Mouse (Mus musculus): Measurements from ENCODE around the gene Zfp282. TPM values are rescaled to one million over a fixed set of nuclear protein-coding genes. Genes with fewer than 3 reads are reported as not detected.

Zfp282 gene
- polyA plus RNA-seq, 1 experiment from 2014 or later: 14.5 TPM

DNA sequence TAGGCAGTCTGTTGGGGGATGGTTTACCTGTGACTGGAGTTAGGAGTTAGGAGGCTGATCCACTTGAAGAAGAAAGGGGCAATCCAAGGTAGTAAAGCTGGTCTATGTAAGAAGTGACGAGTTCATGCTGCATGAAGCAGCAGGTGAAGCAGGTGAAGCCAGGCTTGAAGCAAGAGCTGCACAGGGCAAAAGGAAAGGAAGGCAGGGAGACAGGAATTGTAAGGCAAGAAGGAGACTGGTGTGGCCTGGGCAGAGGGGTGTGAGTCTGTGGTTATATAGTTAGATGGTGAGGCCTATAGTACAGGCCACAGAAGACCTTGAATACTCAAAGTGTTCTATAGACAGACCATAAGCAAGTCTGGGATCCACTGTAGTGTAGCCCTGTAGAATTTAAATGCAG is 32.0 kb downstream of the Zfp282 start:
- Histone ChIP-seq H3K4me2 (replicated peaks; ENCODE audit: low read depth, low read length) (no peak overlapping the region), H3K36me3 (ENCODE audit: control insufficient read depth, insufficient read depth, low read length) (peaks cover 31% of the 10 kb centered on the region), H3K27ac (ENCODE audit: low read depth, low read length) (no peak overlapping the region), H3K9ac (ENCODE audit: low read depth, low read length) (no peak overlapping the region), H3K9me3 (ENCODE audit: control insufficient read depth, low read length) (peaks cover 3% of the 10 kb centered on the region; the same call in 1 of the 2 replicates), H3K4me1 (ENCODE audit: control insufficient read depth, insufficient read depth, low read length) (no peaks in the 10 kb centered on the region), H3K27me3 (ENCODE audit: control insufficient read depth, insufficient read depth, low read length) (no peaks in the 10 kb centered on the region), H3K4me3 (ENCODE audit: low read length) (no peak overlapping the region)
- ATAC-seq (ENCODE audit: low FRiP score, low TSS enrichment): no peak
- WGBS: 97% methylated on average over 1 of the region's 1 CpGs

DNA sequence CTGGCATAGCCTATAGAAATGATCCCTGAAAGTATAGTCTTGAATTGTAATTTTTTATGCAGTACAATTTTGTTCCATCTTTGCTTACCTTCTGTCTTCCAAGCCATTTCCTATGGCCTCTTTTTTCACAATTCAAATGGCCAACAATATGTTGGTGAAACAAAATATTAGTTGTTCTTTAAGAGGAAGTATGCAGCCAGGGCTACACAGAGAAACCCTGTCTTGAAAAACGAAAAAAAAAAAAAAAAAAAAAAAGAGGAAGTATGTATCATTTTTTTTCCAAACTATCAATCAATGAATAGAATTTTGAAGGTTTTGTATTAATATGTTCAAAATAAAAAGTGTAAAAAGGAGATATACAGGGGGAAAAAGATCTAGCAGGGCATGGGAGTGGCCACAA is 34.6 kb downstream of the Zfp282 start:
- Histone ChIP-seq H3K27me3 (ENCODE audit: control insufficient read depth, insufficient read depth, low read length) (no peaks in the 10 kb centered on the region), H3K4me2 (replicated peaks; ENCODE audit: low read depth, low read length) (no peak overlapping the region), H3K4me1 (ENCODE audit: control insufficient read depth, insufficient read depth, low read length) (no peaks in the 10 kb centered on the region), H3K9ac (ENCODE audit: low read depth, low read length) (no peak overlapping the region), H3K4me3 (ENCODE audit: low read length) (no peak overlapping the region), H3K36me3 (ENCODE audit: control insufficient read depth, insufficient read depth, low read length) (peaks cover 6% of the 10 kb centered on the region), H3K9me3 (ENCODE audit: control insufficient read depth, low read length) (no peaks in the 10 kb centered on the region), H3K27ac (ENCODE audit: low read depth, low read length) (no peak overlapping the region)
- no peak for ATAC-seq (ENCODE audit: low FRiP score, low TSS enrichment)
- 56% methylated on average over 1 of the region's 1 CpGs for WGBS

GRCm38 (mm10) chr6:47912991-47913390 is 36.0 kb downstream of the Zfp282 start:
- no peak overlapping the region for H3K4me3 ChIP-seq (ENCODE audit: low read length)
- H3K9me3 ChIP-seq (ENCODE audit: control insufficient read depth, low read length): no peaks in the 10 kb centered on the region
- H3K27me3 ChIP-seq (ENCODE audit: control insufficient read depth, insufficient read depth, low read length): no peaks in the 10 kb centered on the region
- no peak for ATAC-seq (ENCODE audit: low FRiP score, low TSS enrichment)
- H3K36me3 ChIP-seq (ENCODE audit: control insufficient read depth, insufficient read depth, low read length): no peaks in the 10 kb centered on the region
- no peak overlapping the region for H3K9ac ChIP-seq (ENCODE audit: low read depth, low read length)
- H3K4me2 ChIP-seq (replicated peaks; ENCODE audit: low read depth, low read length): no peak overlapping the region
- 56% methylated on average over 3 of the region's 3 CpGs for WGBS
- no peak overlapping the region for H3K27ac ChIP-seq (ENCODE audit: low read depth, low read length)
- H3K4me1 ChIP-seq (ENCODE audit: control insufficient read depth, insufficient read depth, low read length): no peaks in the 10 kb centered on the region

DNA sequence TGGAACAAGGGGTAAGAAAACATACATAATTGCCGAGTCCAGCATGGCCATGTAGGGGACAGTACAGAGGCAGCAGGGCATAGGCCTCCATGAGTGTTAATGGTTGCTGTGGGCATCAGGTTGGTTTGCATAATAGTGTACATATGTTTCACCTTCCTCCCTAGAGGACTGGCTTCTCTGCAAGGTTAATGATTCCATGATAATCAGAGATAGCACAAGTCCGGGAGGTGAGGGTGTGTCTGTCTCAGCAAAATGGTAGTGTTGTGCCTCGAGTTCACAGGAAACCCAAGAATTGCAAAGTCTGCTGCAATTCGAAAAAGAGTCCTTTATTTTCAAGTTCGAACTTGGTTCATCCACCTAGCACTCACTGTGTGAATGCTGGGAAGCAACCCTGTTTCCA is 40.0 kb downstream of the Zfp282 start:
- no peak overlapping the region for H3K9ac ChIP-seq (ENCODE audit: low read depth, low read length)
- H3K4me2 ChIP-seq (replicated peaks; ENCODE audit: low read depth, low read length): no peak overlapping the region
- H3K4me3 ChIP-seq (ENCODE audit: low read length): no peak overlapping the region
- no peak for ATAC-seq (ENCODE audit: low FRiP score, low TSS enrichment)
- no peaks in the 10 kb centered on the region for H3K9me3 ChIP-seq (ENCODE audit: control insufficient read depth, low read length)
- no peaks in the 10 kb centered on the region for H3K27me3 ChIP-seq (ENCODE audit: control insufficient read depth, insufficient read depth, low read length)
- 76% methylated on average over 5 of the region's 5 CpGs for WGBS
- peaks cover 6% of the 10 kb centered on the region for H3K4me1 ChIP-seq (ENCODE audit: control insufficient read depth, insufficient read depth, low read length)
- no peak overlapping the region for H3K27ac ChIP-seq (ENCODE audit: low read depth, low read length)
- no peaks in the 10 kb centered on the region for H3K36me3 ChIP-seq (ENCODE audit: control insufficient read depth, insufficient read depth, low read length)

GRCm38 (mm10) chr6:47918768-47919274 is 41.8 kb downstream of the Zfp282 start:
- Histone ChIP-seq H3K27me3 (ENCODE audit: control insufficient read depth, insufficient read depth, low read length) (no peaks in the 10 kb centered on the region), H3K4me1 (ENCODE audit: control insufficient read depth, insufficient read depth, low read length) (peaks cover 6% of the 10 kb centered on the region), H3K9ac (ENCODE audit: low read depth, low read length) (no peak overlapping the region), H3K4me2 (replicated peaks; ENCODE audit: low read depth, low read length) (no peak overlapping the region), H3K36me3 (ENCODE audit: control insufficient read depth, insufficient read depth, low read length) (no peaks in the 10 kb centered on the region), H3K4me3 (ENCODE audit: low read length) (no peak overlapping the region), H3K9me3 (ENCODE audit: control insufficient read depth, low read length) (no peaks in the 10 kb centered on the region), H3K27ac (ENCODE audit: low read depth, low read length) (no peak overlapping the region)
- WGBS: 55% methylated on average over 3 of the region's 3 CpGs
- ATAC-seq (ENCODE audit: low FRiP score, low TSS enrichment): no peak

DNA sequence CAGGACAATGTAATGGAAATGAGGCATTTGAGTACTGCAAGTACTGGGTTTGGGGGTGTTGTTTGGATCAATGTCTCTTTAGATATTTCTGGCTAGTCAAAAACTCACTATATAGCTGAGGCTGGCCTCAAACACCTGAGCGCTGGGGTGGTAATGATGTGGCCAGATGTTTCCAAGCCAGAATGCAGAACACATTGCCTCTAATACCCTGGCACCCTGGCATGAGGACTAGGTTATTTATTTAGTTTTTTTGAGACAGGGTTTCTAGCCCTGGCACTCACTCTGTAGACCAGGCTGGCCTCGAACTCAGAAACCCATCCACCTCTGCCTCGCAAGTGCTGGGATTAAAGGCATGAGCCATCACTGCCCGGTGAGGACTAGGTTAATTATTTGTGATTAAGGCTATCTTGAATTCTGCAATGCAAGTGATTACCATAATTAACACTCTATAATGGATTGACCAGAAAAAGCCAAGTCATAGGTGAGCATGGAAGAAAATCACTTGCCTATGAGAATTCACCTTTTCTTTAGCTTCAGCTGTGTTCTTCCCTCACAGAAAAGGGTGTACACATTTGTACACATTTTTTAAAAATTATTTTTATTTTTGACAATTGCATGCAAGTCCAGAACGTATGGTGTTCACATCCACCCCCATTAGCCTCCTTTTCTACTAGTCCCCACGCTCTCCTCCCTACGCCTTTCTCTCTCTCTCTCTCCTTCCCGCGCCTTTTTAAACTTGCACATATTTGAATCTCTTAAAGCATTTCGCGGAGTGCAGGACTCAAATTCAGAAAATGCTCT is 42.8 kb downstream of the Zfp282 start:
- Histone ChIP-seq H3K36me3 (ENCODE audit: control insufficient read depth, insufficient read depth, low read length) (no peaks in the 10 kb centered on the region), H3K4me2 (replicated peaks; ENCODE audit: low read depth, low read length) (peak overlapping the region; percentile 40), H3K9me3 (ENCODE audit: control insufficient read depth, low read length) (no peaks in the 10 kb centered on the region), H3K27ac (ENCODE audit: low read depth, low read length) (peak overlapping the region; percentile 98; the same call in 1 of the 2 replicates), H3K4me3 (ENCODE audit: low read length) (peak overlapping the region; percentile 82), H3K4me1 (ENCODE audit: control insufficient read depth, insufficient read depth, low read length) (peaks cover 6% of the 10 kb centered on the region), H3K9ac (ENCODE audit: low read depth, low read length) (peak overlapping the region; percentile 88; the same call in 1 of the 2 replicates), H3K27me3 (ENCODE audit: control insufficient read depth, insufficient read depth, low read length) (no peaks in the 10 kb centered on the region)
- 28% methylated on average over 11 of the region's 11 CpGs for WGBS
- ATAC-seq (ENCODE audit: low FRiP score, low TSS enrichment): peak; percentile 50

DNA sequence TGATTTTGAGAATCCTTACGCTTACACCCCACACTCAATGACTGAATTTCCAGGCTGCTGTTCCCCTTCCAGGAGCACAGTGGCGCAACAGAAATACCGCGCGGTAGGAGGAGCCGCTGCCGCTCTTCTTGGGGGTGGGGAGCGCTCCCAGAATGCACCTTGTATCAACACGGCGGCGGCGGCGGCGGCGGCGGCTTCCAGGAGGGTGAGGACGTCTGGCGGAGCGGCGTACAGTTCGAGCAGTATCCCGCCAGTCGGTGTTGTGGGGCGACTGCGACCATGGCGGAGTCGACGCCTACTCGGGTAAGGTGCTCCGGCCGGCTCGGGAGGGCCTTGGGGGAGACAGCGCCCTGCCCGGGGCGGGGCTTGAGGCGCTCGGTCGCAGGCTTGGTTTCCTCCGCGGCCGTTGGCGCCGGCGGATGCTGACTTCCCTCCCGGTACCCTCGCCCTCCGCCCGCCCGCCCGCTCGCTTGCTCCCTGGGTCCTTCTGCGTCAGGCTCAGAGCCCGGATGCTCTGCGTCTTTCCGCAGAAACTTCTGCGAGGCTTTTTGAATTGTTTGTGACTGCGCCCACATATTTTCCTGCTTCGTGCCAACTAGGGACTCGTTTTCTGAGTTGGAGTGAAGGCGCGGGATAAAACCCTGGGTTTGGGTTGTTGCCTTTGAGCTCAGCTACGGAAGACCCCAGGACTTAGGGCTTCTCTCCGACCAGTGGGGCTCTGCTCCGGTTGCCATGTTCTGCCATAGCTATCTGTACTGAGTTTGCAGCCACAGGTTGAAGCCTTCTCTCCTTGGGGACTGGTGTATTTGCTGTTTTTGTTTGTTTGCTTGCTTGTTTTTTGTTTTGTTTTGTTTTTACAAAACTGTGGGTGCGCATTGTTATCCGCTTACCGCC is 43.7 kb downstream of the Zfp282 start, which contains the start of gene Zfp212:
TSS of gene Zfp212 (plus strand) at position 30 of the 894 bp plus-strand sequence.
- Histone ChIP-seq H3K27ac (ENCODE audit: low read depth, low read length) (peak within 1 kb of the TSS; percentile 98), H3K4me2 (replicated peaks; ENCODE audit: low read depth, low read length) (peak within 1 kb of the TSS; percentile 82), H3K36me3 (ENCODE audit: control insufficient read depth, insufficient read depth, low read length) (no peaks in the 10 kb centered on the region; the same call in 1 of the 2 replicates), H3K9ac (ENCODE audit: low read depth, low read length) (peak within 1 kb of the TSS; percentile 88), H3K9me3 (ENCODE audit: control insufficient read depth, low read length) (no peaks in the 10 kb centered on the region), H3K4me3 (ENCODE audit: low read length) (peak within 1 kb of the TSS; percentile 82), H3K4me1 (ENCODE audit: control insufficient read depth, insufficient read depth, low read length) (peaks cover 6% of the 10 kb centered on the region), H3K27me3 (ENCODE audit: control insufficient read depth, insufficient read depth, low read length) (no peaks in the 10 kb centered on the region)
- ATAC-seq (ENCODE audit: low FRiP score, low TSS enrichment): peak; percentile 93
- WGBS: under 1% methylated on average over 67 of the region's 67 CpGs

GRCm38 (mm10) chr6:47942461-47942860 is 65.5 kb downstream of the Zfp282 start:
- Histone ChIP-seq H3K4me1 (ENCODE audit: control insufficient read depth, insufficient read depth, low read length) (peaks cover 3% of the 10 kb centered on the region; the same call in 1 of the 2 replicates), H3K4me3 (ENCODE audit: low read length) (peak overlapping the region; percentile 46), H3K4me2 (replicated peaks; ENCODE audit: low read depth, low read length) (peak overlapping the region; percentile 85), H3K9ac (ENCODE audit: low read depth, low read length) (0 out of 2 replicates have a peak overlapping the region, but pooled peaks have one; percentile 80), H3K27me3 (ENCODE audit: control insufficient read depth, insufficient read depth, low read length) (no peaks in the 10 kb centered on the region), H3K27ac (ENCODE audit: low read depth, low read length) (no peak overlapping the region), H3K9me3 (ENCODE audit: control insufficient read depth, low read length) (no peaks in the 10 kb centered on the region), H3K36me3 (ENCODE audit: control insufficient read depth, insufficient read depth, low read length) (peaks cover 5% of the 10 kb centered on the region)
- WGBS: 53% methylated on average over 12 of the region's 12 CpGs
- no peak; the same call in 1 of the 2 replicates for ATAC-seq (ENCODE audit: low FRiP score, low TSS enrichment)

Measured in kidney, embryonic 14.5 days (tissue).